Mouse (Mus musculus) stomach, embryonic 16.5 days (tissue): ENCODE data around the gene Mavs. TPM values are rescaled to one million over a fixed set of nuclear protein-coding genes. Genes with fewer than 3 reads are reported as not detected.

Experiments
- ATAC-seq: fragments of 200-750 bp; cut with Nextera tagmentation; 2 replicates; pipeline ENCODE4 v1.8.0; 2017; ENCODE audit warnings: moderate number of reproducible peaks, moderate TSS enrichment; ENCODE audit not compliant: insufficient read depth, low FRiP score
- H3K27ac ChIP-seq: fragments of 300-500 bp; sonication (generic); 2 replicates; pipeline ENCODE4 v1.5.1; 2014; ENCODE audit warnings: low read length
- H3K27me3 ChIP-seq: fragments of 300-500 bp; sonication (generic); 2 replicates; pipeline ENCODE4 v1.6.1; 2014; ENCODE audit warnings: low read length, control low read depth, mixed read lengths; ENCODE audit not compliant: control insufficient read depth, insufficient read depth
- H3K36me3 ChIP-seq: fragments of 300-500 bp; sonication (generic); 2 replicates; pipeline ENCODE4 v1.6.1; 2014; ENCODE audit warnings: low read length; ENCODE audit not compliant: control insufficient read depth, insufficient read depth
- H3K4me1 ChIP-seq: fragments of 300-500 bp; sonication (generic); 2 replicates; pipeline ENCODE4 v1.6.1; 2014; ENCODE audit warnings: low read length, control low read depth, mixed read lengths; ENCODE audit not compliant: control insufficient read depth, insufficient read depth
- H3K4me2 ChIP-seq: fragments of 300-500 bp; sonication (generic); 2 replicates; pipeline ENCODE4 v1.6.1; 2014; ENCODE audit warnings: low read depth, low read length, mixed read lengths
- H3K4me3 ChIP-seq: fragments of 300-500 bp; sonication (generic); replicated peaks from 2 replicates; pipeline ENCODE4 v1.5.1; 2014; ENCODE audit warnings: mild to moderate bottlenecking, low read length
- H3K9ac ChIP-seq: fragments of 300-500 bp; sonication (generic); 2 replicates; pipeline ENCODE4 v1.6.1; 2014; ENCODE audit warnings: low read length
- H3K9me3 ChIP-seq: fragments of 300-500 bp; sonication (generic); replicated peaks from 2 replicates; pipeline ENCODE4 v1.6.1; 2016; ENCODE audit warnings: low read length, control low read depth; ENCODE audit not compliant: control insufficient read depth
- WGBS: fragments of 180-500 bp; shearing (Covaris S2); extraction: QIAGEN DNeasy Blood & Tissue Kit; methylation state at CpG from one replicate; pipeline ENCODE4 v1.1.7; 2014; 5-methylcytosine and 5-hydroxymethylcytosine counted together
- polyA plus RNA-seq: library from polyadenylated mRNA; unstranded; fragments of >200 nt; fragmentation: Nextera tagmentation; extraction: Ambion mirVana; gene quantifications from 2 replicates; pipeline ENCODE4 v1.2.1, GENCODE M21; 2015

Mavs gene
- polyA plus RNA-seq = 23.7 and 29.3 TPM in 2 replicates

- no peaks in the 10 kb centered on the region for H3K36me3 ChIP-seq
- peak within 1 kb of the TSS; percentile 76 for H3K4me3 ChIP-seq
- no peaks in the 10 kb centered on the region for H3K9me3 ChIP-seq
- 11% methylated on average over 29 of the region's 29 CpGs for WGBS
- peaks cover 12% of the 10 kb centered on the region for H3K4me1 ChIP-seq
- peak within 1 kb of the TSS; percentile 81 for H3K27ac ChIP-seq
- H3K9ac ChIP-seq = peak within 1 kb of the TSS; percentile 87
- peak within 1 kb of the TSS; percentile 85 for H3K4me2 ChIP-seq
- ATAC-seq = peak; percentile 100
- H3K27me3 ChIP-seq = no peaks in the 10 kb centered on the region
Measured at GRCm38 (mm10) chr2:131233307-131234126, at the start of gene Mavs. TSS of gene Mavs (plus strand) at chr2:131234063.

DNA sequence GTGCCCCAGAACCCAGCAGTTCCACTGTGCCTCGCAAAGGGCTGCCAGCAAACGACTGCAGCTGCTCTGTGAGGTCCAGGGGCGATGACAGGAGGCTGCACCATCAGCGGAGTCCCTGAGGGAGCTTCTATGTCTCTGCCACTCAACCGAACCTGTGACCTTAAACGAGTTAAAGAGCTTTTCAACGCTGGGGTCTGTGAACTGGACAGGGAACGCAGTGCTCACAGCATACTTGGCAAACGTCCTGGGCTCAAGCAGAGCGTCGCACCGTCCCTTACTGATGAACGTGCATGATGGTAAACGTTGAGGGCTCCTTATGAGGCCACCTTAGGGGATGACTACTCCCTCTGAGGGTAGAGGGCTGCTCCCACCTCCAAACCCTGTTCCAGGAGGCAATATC, 47.5 kb upstream of the Mavs start:
- Histone ChIP-seq H3K36me3 (peaks cover 3% of the 10 kb centered on the region; the same call in 1 of the 2 replicates), H3K4me3 (peak overlapping the region; percentile 83), H3K27ac (peak overlapping the region; percentile 42), H3K4me2 (peak overlapping the region; percentile 85), H3K4me1 (peaks cover 31% of the 10 kb centered on the region), H3K9me3 (no peaks in the 10 kb centered on the region), H3K9ac (peak overlapping the region; percentile 88), H3K27me3 (no peaks in the 10 kb centered on the region)
- no peak for ATAC-seq
- WGBS = 3% methylated on average over 14 of the region's 14 CpGs

DNA sequence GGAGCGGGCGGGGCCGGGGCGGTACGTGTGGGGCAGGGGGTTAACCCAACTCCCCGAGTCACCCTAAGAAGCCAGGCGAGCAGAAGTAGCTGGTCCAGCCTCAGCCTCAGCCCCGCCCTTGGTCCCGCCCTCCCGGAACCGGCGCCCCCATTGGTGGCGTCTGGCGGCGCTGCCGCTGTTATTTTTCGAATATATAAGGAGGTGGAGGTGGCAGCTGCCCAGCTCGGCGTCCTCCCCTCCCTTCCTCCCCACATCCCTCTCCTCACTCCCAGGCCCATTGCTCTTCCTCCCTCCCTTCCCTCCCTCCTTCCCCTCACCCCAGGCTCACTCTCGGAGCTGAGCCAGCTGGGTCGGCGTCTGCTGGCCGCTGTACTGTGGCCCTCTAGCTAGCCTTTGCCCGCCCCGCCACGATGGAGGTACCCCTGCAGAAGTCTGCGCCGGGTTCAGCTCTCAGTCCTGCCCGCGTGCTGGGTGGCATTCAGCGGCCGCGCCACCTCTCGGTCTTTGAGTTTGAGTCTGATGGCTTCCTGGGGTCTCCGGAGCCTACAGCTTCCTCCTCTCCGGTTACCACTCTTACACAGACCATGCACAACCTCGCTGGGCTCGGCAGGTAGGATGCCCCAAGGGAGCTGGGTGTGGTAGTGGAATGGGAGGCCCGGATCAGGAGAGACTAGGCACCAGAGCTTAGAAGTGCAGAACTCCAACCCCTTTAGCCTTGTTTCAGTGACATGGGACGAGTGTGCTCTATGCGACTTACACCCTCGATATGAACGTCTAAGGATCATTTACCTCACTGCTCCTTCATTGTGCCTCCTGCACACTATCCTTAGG, 46.9 kb upstream of the Mavs start, which contains the start of the genes Cdc25b and Spef1:
Gene Cdc25b (plus strand): TSS at position 179 of the 831 bp plus-strand sequence.
Gene Spef1 (minus strand): TSS at position 512 of the 831 bp plus-strand sequence.
- WGBS = under 1% methylated on average over 42 of the region's 43 CpGs
- peak within 1 kb of the TSS; percentile 42 for H3K27ac ChIP-seq
- peak within 1 kb of the TSS; percentile 83 for H3K4me3 ChIP-seq
- H3K27me3 ChIP-seq = no peaks in the 10 kb centered on the region
- peak within 1 kb of the TSS; percentile 88 for H3K9ac ChIP-seq
- ATAC-seq = peak; percentile 94
- peaks cover 31% of the 10 kb centered on the region for H3K4me1 ChIP-seq
- H3K36me3 ChIP-seq = peaks cover 9% of the 10 kb centered on the region; the same call in 1 of the 2 replicates
- no peaks in the 10 kb centered on the region for H3K9me3 ChIP-seq
- H3K4me2 ChIP-seq = peak within 1 kb of the TSS; percentile 85

- Histone ChIP-seq H3K4me3 (peak overlapping the region; percentile 83), H3K9ac (peak overlapping the region; percentile 88), H3K36me3 (peaks cover 9% of the 10 kb centered on the region; the same call in 1 of the 2 replicates), H3K4me1 (peaks cover 31% of the 10 kb centered on the region), H3K9me3 (no peaks in the 10 kb centered on the region), H3K27me3 (no peaks in the 10 kb centered on the region), H3K27ac (peak overlapping the region; percentile 42), H3K4me2 (peak overlapping the region; percentile 85)
- 19% methylated on average over 3 of the region's 3 CpGs for WGBS
- no peak for ATAC-seq
Measured at GRCm38 (mm10) chr2:131187602-131187922, 46.3 kb upstream of the Mavs start.

GRCm38 (mm10) chr2:131188311-131188710, 45.6 kb upstream of the Mavs start:
- no peak for ATAC-seq
- H3K4me2 ChIP-seq = peak overlapping the region; percentile 85
- 94% methylated on average over 5 of the region's 5 CpGs for WGBS

DNA sequence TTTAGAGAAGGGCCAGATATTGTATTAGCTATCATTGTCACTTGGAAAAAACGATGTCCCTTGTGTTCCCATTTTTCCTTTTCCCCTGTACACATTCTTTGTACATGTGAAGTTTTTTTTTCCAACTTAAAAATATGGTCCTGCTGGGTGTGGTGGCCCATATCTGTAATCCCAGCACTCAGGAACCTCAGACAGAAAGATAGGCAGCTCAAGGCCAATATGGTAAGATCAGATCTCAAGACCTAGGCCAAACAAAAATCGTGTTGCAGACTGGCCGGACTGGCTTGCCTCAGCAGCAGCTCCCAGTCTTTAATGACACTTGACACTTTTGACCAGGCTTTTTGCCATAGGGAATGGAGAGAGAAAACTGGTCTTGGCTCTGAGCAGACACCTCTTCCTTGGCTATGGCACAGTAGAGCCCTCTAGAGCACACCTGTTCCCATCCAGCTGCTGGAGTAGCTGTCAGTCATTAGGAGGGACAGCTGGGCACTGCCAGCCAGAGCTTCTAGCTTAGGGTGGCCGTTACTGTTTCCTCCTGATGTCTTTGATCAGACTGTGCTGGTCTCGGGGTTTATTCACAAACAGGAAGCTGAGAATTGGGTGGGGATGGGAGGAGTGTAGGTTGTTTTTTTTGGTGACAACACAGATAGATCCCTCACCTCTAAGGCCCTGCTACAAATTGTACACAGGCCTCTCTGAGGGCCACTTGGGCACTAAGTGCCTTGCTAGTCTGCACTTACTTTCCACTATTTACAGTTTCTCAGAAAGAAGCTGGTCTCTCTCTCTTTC, 44.1 kb upstream of the Mavs start:
- H3K9me3 ChIP-seq = no peaks in the 10 kb centered on the region
- H3K27ac ChIP-seq = peak overlapping the region; percentile 16; the same call in 1 of the 2 replicates
- no peak for ATAC-seq
- no peak overlapping the region for H3K9ac ChIP-seq
- no peak overlapping the region for H3K4me3 ChIP-seq
- no peaks in the 10 kb centered on the region for H3K27me3 ChIP-seq
- H3K4me1 ChIP-seq = peaks cover 31% of the 10 kb centered on the region
- peaks cover 21% of the 10 kb centered on the region for H3K36me3 ChIP-seq
- 40% methylated on average over 5 of the region's 5 CpGs for WGBS
- H3K4me2 ChIP-seq = peak overlapping the region; percentile 10; the same call in 1 of the 2 replicates

More at GRCm38 (mm10) chr2:131188311-131188710, 45.6 kb upstream of the Mavs start:
- Histone ChIP-seq H3K27me3 (no peaks in the 10 kb centered on the region), H3K36me3 (peaks cover 9% of the 10 kb centered on the region; the same call in 1 of the 2 replicates), H3K9me3 (no peaks in the 10 kb centered on the region), H3K27ac (no peak overlapping the region), H3K4me3 (no peak overlapping the region), H3K9ac (no peak overlapping the region), H3K4me1 (peaks cover 31% of the 10 kb centered on the region)

- H3K4me3 ChIP-seq = no peak overlapping the region
- H3K4me2 ChIP-seq = no peak overlapping the region
- H3K9me3 ChIP-seq = no peaks in the 10 kb centered on the region
- no peak for ATAC-seq
- 37% methylated on average over 10 of the region's 10 CpGs for WGBS
- H3K9ac ChIP-seq = peak overlapping the region; percentile 42; the same call in 1 of the 2 replicates
- H3K36me3 ChIP-seq = peaks cover 22% of the 10 kb centered on the region
- no peaks in the 10 kb centered on the region for H3K27me3 ChIP-seq
- H3K27ac ChIP-seq = peak overlapping the region; percentile 16; the same call in 1 of the 2 replicates
- peaks cover 31% of the 10 kb centered on the region for H3K4me1 ChIP-seq
Measured at GRCm38 (mm10) chr2:131190344-131191004, 43.4 kb upstream of the Mavs start.

- no peak overlapping the region for H3K27ac ChIP-seq
- no peak overlapping the region for H3K4me2 ChIP-seq
- H3K4me1 ChIP-seq = peaks cover 28% of the 10 kb centered on the region
- 73% methylated on average over 7 of the region's 7 CpGs for WGBS
- no peak for ATAC-seq
- no peak overlapping the region for H3K9ac ChIP-seq
- H3K4me3 ChIP-seq = no peak overlapping the region
- peaks cover 26% of the 10 kb centered on the region for H3K36me3 ChIP-seq
- H3K9me3 ChIP-seq = no peaks in the 10 kb centered on the region
- no peaks in the 10 kb centered on the region for H3K27me3 ChIP-seq
Measured at GRCm38 (mm10) chr2:131191005-131191390, 42.9 kb upstream of the Mavs start.
